Mouse (Mus musculus) right cerebral cortex, postnatal 14 days (tissue): ENCODE measurements around the gene Slc44a1.

Source experiments
- DNase-seq: peaks from one replicate; pipeline ENCODE4 v3.0.0; 2022

Slc44a1 gene

DNA sequence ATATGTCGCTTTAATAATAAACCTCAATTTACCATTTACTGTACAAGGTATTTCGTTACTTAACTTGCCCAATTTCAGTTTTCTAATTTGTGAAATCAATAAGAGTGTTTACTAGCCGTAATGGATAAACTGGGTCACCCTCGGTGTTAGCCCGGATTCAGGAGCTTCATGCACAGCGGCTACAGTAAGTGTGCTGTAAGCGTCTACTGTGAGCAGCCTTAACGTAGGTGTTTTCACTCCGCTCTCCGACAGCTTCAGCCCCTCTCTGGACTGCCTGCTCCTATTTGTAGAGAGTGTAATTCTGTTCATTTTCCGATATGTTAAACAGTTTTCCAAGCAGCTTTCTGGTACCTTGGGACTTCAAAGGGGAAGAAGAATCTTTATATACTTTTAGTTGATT lies 99.7 kb downstream of the Slc44a1 start:
- DNase-seq, result no peak

DNA sequence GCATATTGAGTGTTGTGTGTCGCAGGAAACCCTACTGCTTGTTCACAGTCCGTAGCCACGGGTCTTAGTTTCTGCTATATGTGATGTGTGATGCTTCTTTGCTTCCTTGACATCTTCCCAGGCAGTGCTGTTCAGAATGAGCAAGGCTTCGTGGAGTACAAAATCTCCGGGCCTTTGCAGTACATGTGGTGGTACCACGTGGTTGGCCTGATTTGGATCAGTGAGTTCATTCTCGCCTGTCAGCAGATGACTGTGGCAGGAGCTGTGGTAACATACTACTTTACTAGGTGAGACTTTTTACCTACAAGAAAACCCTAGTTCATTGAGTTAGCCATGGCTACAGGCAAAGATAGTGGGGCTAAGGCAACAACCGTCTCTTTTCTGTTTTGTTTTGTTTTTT lies 103.2 kb downstream of the Slc44a1 start:
- no peak for DNase-seq

DNA sequence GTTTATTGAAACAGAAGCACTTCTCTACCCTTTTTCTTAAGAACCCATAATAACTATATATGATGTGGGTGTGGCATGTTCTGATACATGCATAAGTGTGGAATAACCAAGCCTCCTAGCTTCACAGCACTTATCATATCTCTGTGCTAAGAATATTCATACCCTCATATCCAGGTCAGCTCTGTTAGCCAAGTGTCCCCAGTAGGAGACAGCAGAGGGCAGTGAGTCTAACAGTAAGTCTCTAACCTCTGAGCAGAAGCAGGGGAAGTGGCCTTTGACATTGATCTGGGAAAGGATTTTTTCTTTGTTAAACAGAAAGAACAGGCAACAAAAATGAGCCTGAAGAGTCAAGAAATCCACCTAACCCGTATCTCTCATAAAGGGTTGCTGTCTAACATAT lies 104.7 kb downstream of the Slc44a1 start:
- no peak for DNase-seq

GRCm38 (mm10) chr4:53547381-53547780 lies 107.2 kb downstream of the Slc44a1 start:
- no peak for DNase-seq

DNA sequence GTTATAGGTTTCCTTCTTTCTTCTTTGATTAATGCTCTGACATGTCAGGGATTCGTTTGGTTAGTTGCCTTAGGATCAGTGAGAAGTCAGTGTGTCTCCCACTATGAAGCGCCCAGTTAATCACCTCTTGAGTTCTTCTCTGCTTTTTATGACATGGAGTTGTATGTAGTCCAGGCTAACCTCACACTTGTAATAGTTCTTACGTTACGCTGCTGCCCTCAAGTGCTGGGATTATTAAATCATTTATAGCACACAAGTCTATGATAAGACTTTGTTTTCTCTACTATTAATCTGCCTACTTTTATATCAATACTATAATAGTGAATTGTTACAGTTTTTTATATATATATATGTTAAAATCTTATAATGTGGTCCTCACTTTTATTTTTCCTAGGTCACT lies 109.2 kb downstream of the Slc44a1 start:
- DNase-seq, result no peak

GRCm38 (mm10) chr4:53564618-53565017 lies 124.4 kb downstream of the Slc44a1 start:
- DNase-seq, result no peak

GRCm38 (mm10) chr4:53567065-53567464 lies 126.9 kb downstream of the Slc44a1 start:
- DNase-seq, result no peak

DNA sequence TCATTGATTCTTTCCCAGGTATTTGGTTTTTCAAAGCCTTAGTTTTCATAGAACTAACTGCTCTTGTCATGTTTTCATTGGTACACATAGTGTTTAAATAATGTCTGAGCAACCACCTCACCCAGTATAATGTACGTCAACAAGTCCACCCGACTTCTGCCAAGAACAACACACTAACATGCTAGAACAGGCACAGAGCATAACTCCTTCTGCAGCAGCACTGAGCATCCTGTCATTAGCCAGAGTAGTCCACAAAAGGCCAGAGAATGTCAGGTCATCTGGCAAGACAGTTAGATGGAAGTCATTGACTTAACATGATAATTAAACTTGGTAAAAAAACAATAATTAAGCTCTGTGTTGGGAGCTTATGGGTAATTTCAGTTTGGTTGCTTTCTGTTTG lies 135.3 kb downstream of the Slc44a1 start:
- no peak for DNase-seq

GRCm38 (mm10) chr4:53587676-53588075 lies 147.5 kb downstream of the Slc44a1 start:
- DNase-seq, result no peak

GRCm38 (mm10) chr4:53588936-53589335 lies 148.7 kb downstream of the Slc44a1 start:
- no peak for DNase-seq

GRCm38 (mm10) chr4:53589466-53589865 lies 149.3 kb downstream of the Slc44a1 start:
- DNase-seq, result no peak

DNA sequence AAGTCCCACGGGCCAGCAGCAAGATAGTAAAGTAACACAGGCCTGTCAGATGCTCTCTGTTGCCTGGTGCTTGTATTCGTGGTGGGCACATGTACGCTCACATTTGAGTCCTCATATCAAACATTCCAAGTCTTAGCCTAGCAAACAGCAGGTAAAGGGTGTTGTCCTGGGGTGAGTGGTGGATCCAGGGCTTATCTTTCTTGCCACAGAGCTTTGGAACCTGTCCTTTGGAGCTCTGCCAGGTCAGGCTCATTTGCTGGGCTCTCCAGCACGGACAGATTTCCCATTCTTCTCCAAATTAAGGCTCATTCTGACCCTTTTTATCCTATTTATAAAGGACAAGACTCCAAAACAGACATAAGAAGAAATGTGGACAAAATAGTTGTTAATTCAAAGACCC lies 149.9 kb downstream of the Slc44a1 start:
- no peak for DNase-seq

DNA sequence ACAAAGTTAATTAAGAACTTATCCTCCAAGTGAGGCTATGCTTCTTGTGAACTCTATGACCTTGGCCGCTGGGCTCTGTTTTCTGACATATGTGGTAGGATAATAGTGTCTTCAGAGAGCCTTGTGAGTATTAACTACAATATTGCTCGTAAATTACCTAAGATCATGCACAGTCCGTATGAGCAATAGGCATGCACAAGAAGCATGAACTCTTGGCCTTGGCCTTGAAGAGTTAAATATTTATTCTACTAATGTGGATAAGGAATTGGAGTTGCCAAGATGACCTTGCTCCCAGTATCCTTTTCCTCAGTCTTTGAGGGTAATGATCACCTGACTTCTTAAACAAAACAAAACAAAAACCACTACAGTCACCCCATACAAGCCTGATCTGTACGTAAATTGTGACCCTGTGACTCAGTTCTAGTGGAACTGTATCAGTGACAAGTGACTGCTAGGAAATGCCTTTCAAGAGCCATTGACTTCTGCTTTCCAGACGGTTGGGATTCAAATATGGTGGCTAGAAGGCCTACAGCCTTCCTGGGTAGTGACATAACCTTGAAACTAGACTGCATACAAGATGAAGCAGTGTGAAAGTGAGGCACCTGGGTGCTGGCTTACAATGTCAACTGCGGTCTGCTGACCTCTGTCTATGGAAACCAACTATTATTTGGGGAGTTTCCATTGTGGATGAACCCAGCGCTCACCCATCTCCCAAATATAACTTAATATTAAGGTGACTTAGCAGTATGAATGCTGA lies 150.7 kb downstream of the Slc44a1 start:
- DNase-seq, result no peak

- no peak for DNase-seq
Observed at GRCm38 (mm10) chr4:53591536-53591935, 151.3 kb downstream of the Slc44a1 start.

DNA sequence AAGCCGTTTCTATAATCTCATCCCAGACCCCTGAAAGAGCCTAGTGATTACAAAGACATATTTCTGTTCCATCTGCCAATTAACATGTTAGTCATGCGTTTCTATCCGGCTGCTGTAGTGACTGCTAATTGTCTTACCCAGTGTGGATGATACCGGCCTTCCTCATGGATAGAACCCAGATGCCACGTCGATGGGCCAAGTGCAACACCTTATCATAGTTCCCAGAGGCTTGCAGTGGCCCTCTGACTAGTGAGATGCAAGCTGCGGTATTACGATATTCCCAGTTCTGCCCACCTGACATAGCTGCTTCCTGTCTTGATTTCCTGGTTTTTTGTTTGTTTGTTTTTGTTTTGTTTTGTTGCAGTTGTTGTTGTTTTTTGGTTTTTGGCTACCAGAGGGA lies 151.7 kb downstream of the Slc44a1 start:
- DNase-seq, result no peak

GRCm38 (mm10) chr4:53592386-53592785 lies 152.2 kb downstream of the Slc44a1 start:
- DNase-seq, result no peak

DNA sequence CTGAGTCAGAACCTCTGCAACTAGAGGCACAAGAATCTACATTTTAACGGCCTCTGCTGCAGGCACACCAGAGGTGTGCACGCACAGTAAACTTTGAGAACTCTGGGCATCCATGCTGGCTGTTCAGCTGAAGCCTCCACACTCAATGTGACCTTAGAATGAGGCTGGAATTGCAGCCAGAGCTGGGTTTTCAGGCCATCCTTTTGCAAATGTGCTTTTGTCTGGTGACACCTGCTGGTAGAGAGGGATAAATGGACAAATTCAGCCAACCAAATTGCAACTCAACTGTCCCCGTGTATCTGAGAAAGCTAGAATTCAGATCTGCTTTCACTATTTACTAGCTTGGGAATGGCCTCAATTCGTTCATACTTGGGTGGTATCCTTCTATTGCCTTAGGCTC lies 154.0 kb downstream of the Slc44a1 start:
- peak; percentile 35 for DNase-seq

DNA sequence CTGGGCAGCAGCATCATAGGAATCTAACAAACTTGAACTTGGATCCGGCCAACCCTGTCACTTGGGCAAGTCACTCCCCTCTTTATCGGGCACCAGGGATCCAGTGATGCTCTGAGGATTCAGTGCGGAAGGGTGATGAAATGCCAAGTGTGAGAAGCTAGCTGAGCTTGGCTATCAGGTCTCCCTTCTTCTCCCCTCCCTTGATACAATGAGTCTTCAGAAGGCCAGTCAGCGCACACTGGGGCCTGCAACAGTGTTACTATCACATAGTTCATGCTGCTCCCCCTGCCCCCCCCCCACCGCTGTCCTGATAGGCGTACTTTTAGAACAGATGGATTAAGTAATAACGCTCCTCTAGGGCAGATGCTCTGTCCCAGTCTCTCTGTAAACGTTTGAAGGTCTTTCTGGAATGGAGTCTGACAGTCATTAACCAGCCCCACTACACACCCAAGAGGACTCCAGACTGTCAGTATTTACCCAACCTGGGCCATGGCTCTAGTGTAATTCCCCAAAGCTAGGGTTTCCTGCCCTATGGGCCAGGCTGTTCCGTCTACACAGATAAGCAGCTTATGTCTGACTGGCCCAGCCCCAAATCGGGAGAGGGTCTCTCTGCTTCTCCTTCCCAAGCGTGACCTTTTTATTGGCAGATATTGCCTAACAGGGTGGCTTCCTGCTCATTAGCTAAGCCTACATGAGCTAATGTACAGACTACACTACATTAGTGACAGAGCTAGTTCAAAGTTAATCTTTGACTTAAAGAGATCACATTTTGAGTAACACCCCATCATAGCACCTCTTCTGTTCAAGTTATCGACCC lies 155.2 kb downstream of the Slc44a1 start:
- DNase-seq, result no peak

- no peak for DNase-seq
Observed at GRCm38 (mm10) chr4:53596063-53596895, 156.1 kb downstream of the Slc44a1 start.

- no peak for DNase-seq
Observed at GRCm38 (mm10) chr4:53600462-53600861, 160.2 kb downstream of the Slc44a1 start.

GRCm38 (mm10) chr4:53614576-53615225 lies 174.5 kb downstream of the Slc44a1 start:
- DNase-seq, result no peak

DNA sequence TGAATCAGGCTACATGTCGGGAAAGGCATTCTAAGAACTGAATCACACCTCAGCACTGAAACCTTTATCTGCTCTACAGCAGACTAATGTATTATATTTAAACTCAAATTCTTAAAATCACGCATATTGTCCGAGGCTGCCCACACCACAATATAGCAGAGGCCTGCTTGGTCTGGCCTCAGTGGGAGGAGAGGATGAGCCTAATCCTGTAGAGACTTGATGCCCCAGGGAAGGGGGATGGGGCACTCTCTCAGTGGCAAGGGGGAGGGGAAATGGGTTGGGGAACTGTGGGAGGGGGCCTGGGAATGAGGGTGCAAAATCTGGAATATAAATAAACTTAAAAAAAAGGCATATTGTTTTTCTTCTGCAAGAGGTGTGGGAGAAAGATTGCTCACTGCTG lies 177.8 kb downstream of the Slc44a1 start:
- DNase-seq, result no peak

DNA sequence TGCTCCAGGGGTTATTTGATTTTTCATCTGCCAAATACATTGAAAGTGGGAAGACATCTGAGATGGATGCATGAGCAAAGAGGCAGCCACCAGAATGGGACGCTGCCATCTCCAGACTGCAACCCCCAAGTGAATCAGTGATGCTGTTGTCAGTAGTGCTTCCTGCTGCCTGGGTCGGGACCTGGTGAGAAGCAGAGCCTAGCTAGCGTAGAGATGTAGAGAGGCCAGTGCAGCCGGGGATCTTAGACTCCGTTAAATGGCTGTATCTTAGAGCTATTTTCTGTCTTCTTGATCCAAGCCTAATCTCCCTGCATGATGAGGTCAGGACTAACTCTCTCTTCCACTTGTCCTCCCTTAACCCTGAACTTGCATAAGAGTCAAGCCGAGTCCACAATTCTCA lies 179.9 kb downstream of the Slc44a1 start:
- no peak for DNase-seq
